Mouse (Mus musculus) kidney, postnatal 10 days (tissue): Measurements from ENCODE around the gene Acvr1b.

Source experiments
- DNase-seq: peaks from one replicate; pipeline ENCODE4 v3.0.0; 2021; ENCODE audit warnings: mixed read lengths

Gene Acvr1b

DNA sequence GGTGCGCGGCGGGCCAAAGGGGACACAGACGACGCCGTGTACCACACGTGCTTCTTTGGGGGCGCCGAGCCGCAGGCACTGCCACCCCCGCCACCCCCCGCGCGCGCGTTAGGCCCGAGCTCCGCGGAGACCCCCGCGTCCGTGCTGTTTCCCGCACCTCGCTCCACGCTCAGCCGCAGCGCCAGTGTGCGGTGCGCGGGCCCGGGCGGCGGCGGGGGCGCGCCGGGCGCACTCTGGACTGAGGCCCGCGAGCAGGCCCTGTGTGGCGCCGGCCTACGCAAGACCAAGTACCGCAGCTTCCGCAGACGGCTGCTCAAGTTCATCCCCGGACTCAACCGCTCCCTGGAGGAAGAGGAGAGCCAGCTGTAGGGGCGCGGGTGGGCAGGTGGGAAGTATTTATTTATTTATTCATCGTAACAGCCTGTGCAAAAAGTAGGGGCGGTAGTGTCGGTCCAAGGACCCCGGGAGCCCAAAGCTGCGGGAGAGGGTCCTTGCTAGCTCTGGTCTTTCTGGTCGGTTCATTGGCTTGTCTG, 57.8 kb downstream of the Acvr1b start:
- DNase-seq: peak; percentile 19

DNA sequence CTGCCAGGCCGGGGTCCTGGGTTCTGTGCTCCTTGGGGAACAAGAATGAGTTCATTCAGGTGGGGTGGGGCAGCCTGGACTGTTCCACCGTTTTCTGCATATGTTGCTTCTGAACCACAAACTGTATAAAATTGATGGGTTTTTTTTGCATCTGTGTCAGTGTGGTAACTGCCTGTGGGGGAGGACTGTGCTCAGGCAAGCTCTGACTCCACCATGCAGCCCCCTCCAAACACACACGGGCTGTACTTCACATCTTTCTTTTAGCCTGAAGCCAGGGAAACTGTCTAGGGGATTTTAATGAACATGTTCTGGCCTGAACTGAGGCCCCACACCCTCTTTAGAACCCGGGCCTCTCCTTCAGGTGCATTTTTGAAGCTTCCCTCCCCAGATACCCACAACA, 58.7 kb downstream of the Acvr1b start:
- no peak for DNase-seq

DNA sequence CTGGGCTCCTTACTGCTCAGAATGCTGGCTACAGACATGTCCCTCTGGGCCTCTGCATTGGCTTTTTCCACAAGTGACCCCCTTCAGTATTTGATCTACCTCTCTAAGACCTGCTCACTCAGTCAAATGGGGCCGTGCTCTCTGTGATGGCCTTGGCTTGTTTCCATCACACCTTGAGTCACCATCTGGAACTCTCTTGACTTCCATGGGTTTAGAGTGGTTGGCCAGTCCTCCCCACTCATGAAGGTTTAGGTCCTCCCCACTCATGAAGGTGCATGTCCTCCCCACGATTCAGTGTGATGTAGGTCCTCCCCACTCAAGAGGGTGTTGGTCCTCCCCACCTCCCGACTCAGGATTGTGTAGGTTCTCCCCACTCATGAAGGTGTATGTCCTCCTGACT, 59.3 kb downstream of the Acvr1b start:
- DNase-seq: peak; percentile 12

DNA sequence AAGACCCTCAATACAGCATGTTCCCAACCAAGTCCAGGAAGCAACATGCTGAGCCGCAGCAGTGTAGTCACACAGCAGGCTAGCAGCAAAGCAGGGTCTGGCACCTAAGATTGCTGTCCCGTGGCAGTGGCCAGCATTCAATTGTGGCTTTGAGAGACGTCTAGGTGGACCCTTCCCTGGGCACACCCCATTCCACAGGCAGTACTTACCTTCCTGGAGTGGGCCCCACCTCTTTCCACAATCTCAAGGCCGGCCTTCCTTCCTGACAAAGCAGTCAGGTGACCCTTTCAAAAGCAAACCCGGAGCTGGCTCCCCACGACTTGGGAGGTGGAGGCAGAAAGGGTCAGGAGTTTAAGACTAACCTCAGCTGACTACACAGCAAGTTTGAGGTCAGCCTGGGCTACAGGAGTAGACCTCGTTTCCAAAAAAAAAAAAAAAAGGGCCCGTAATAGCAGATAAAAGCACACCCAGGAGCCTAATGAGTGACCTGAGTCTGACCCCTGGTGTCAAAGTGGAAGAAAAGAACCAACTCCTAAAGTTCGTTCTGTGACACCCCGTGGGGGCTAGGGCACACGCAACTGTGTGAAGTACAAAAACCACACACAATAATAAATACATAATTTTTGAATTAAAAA, 59.9 kb downstream of the Acvr1b start:
- peak; percentile 26 for DNase-seq

DNA sequence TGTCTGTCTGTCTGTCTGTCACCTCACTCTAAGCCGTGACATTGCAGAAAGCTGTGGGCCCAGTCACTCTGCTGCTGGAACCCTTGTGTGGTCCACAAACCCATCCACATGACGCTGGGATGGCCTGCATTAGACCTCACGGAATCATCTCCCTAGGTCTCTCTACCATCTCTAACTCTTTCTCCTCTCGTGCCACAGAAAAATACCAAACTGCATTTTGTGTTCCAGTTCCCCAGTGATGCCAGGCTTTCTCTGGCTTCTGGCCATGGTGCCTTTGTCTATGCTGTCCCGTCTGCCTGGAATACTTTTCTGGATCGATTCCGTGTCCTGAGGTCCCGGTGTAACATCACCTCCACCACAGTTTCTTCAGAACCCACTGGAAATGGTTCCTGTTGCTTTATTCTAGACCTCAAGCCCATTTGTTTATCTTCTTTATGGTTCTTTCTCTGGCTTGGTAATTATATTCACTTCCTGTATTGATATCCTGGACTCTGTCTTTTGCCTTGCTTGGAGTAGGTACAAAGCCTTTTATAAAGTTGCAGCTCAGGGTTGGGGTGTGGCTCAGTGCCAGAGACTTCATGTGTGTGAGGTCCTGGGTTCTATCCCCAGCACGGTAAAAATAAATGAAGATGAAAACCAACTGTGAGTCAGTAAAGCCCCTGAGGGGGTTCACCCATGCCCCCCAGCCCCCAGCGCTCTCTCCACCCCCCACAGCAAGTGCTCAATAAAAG, 60.9 kb downstream of the Acvr1b start:
- DNase-seq: peak; percentile 23

DNA sequence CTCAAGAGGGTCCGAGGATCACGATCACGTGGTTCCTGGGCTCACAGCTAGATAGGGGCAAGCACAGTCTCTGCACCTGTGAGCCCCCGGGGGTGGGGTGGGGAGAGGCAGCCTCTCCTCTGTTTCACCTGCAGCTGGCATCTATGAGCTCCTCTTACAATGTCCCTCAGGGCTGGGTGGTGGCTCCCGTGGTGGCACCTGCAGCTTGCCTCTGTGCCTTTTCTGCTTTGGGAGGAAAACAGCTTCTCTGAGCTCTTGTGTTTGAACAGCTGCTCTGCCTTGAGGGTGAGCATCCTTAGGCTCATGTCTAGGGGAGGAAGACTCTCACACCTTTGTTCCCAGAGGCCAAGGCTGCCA, 61.5 kb downstream of the Acvr1b start:
- peak; percentile 16 for DNase-seq

DNA sequence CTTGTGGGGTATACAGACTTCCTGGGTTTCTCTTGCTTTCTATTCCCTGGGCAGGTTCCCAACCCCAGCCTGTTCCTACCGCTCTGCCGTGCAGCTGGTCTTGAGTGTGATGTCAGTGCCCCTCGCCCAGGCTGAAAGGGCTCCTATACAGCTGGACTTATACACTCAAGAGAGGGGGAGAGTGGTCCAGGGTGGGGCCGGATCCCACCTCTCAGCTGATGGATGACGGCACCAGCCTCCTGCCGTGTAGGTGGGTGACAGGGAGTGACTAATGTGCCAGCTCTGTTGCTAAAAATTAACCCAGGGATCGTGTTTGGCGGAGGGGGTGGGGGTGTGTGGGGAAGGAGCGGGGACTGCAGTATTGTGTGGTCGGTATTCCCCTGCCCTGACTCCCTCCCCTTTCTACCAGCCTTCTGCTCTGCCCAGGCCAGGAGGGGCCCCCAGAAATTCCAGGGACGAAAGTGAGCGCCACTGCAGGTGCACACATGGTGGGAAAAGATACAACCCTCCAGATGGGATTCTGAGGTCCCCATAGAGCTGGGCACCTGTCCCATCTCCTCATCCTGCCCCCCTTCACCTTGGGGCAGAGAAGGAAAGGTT, 62.0 kb downstream of the Acvr1b start:
- peak; percentile 46 for DNase-seq

DNA sequence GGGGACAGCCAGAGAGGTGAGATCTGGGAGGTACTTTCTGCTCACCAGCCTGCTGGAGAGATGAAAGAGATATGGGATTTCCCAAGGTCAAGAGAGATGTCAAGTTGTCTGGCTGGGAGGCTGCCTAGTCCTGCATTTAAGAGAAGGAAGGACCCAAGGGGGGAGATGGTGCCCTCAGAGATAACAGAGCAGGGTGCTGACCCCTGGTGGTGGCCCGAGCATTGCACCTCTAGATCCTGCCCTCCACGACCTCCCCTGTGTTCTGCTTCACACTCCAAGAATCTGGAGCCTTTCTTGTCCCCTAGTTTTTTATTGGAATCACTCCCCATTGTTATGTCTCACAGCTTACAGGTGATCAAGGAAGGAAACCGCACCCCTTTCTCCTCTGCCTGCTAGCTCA, 63.0 kb downstream of the Acvr1b start:
- DNase-seq: peak; percentile 89

DNA sequence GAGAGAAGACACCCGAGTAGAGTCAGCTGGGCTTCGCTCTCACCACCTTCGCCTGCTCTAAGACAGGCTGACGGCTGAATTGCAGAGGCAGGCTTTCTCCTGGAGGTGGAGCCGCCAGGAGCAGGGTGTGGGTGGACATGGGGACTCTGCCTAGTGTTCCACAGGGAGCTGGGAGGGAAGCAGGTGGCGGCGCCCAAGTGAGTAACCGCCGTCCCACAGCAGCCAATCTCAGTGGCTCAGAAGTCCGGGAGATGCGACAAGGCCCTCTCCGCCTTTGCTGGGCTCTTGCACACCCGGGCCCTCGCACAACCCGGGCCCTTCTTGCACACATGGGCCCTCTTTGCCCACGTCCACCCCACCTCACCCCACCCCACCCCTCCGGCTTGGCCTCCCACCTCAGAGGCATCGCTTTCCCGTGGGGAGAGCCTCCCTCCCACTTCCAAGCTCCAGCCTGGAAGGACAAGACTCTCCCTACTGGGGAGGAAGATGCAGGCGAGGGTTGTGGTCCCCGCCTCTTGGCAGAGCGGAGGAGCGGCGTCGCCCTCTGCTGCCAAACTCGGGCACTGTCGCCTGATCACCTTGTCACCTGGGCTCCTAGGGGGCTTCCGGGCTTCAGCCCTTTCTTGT, 65.1 kb downstream of the Acvr1b start:
- peak; percentile 82 for DNase-seq

DNA sequence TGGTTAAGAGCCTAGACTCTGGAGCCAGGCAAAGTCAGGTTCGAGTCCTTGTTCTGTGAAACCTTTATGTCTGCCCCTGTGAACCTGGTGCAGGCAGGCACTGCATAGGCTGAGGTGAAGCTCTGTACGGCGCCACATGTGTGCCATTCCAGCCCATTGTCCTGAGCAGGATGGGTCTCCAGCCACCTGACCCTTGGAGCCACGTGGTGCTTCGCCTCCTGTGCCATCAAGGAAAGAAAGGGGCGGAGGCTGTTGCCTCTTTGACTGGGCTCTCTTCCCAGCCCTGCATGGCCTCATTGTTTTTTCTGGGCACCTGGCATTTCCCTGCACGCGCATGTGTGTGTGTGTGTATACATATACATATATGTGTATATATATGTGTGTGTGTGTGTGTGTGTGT, 66.0 kb downstream of the Acvr1b start:
- DNase-seq: peak; percentile 11

DNA sequence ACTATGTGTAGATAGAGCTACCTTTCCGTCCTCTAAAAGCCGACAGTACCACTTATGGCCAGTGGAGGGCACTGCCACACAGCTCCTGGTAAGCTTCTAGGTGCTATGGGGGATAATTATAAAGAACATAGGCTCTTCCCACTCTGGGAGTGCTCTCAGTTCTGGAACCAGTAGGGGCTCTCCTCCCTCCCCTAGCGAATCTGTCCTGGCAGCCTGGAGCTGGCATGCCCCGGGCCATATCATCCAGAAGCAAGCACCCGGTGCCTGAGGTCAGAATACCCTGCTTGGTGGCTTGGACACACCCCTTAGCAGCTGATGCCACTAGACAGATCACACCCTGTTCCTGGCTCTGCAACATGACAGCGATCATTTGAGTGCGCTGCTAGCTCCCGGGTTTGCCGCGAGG, 66.9 kb downstream of the Acvr1b start:
- peak; percentile 93 for DNase-seq

DNA sequence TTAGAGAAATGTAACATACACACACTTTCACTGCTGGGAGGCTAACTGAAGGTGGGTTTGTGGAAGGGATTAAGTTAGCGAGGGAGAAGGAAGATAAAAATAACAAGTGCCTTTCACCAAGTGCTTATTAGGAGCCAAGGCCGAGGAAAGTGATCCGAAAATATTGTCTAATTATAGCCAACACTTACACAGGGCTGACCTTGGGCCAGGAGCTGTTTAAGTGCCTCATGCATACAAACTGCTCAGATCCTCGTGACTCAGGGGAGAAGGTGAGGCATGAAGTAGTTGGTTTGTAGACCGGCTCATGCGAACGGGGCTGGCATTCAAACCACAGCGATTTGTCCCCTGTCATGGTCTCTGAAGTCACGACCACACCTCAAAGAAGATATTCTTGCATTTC, 67.4 kb downstream of the Acvr1b start:
- peak; percentile 27 for DNase-seq

DNA sequence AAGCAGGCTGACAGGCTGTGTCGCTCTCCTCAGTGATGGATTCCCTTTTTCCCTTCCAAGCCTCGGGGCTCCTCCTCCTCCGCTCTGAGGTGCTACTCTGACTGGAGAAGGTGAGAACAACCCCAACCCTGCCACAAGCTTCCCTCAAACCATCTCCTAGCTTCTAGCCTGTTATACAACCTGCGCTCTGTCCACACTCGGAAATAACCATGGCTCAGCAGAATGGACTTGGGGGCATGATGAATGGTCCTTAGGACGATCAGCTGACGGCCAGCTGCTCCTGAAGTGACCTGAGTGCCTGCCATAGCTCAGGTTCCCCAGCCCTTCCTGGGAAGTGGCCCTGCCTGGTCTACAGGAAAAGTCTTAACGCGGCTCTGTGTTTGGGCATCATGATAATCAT, 68.0 kb downstream of the Acvr1b start:
- no peak for DNase-seq

DNA sequence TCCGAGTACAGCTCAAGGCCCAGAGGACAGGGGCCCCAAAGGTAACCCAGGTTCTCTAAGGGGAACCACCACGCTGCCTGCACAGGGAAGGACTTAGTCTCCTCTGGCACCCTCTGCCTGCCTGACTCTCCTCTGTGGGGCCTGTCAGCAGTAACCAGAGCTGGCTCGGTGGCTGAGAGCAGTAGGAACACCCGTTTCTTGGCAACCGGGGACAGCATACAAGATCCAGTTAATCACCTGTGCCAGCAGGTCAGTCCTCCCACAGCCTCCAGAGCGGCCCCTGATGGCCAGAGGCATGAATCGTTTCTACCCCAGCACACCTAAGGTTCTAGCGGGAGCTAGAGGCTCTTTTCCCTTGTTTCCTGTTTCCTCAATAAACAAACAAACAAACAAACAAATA, 68.8 kb downstream of the Acvr1b start:
- DNase-seq: peak; percentile 80

DNA sequence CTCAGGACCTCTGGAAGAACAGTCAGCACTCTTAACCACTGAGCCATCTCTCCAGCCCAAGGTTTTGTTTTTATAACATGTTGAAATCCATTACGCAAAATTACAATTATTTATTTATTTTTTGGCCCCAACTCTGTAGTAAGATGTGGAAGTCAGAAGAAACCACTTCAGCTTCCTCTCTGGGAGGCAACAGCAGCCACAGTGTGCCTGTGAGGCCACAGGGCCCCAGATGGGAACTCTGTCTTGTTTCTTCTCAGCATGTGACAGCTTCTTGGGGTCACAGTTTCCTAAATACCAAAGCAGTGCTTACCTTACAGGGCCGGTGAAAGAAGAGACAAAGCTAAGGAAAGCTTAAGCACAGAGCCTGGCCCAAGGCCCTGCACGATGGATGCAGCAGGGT, 70.1 kb downstream of the Acvr1b start:
- DNase-seq: no peak

DNA sequence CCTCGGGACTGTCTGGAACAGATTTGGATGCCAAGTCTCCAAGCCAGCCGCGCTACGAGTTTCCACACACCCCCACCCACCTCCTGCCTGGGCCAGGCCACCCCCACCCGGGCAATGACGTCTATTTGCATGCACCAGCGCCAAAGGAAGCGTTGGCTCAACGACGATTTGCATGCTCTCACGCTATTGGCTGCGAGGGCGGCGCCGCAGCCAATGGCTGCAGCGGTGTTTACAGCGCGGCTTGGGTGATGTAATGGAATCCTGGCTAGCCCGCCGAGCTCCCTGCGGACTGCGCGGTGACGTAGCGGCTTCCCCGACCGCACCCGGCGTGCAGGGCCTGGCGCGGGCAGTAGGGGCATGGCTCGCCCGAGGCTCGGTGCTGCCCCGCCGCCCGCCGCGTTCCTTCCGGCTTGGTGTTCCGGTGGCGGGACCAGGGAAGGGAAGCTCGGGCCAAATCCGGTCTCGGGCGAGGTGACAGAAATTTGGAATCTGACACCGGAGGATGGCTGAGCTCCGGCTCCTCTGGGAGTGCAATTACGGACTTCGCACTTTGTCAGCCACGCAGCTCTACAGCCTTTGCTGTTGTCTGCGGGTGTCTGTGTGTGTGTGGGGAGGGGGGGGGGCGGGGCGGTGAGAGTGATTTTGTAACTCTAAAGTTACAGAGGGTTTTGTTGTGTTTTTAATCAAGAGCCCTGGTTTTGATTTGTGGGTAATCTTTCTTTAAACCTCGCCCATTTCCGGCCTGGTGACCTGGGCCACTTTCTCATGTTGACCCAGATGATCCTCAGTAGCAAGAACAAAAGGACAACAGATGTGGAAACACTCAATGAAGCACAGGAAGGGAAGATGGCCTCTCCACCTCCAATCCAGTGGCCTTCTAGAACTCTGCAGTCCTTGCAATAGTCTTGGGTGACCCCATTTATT, 72.6 kb downstream of the Acvr1b start:
- peak; percentile 98 for DNase-seq

DNA sequence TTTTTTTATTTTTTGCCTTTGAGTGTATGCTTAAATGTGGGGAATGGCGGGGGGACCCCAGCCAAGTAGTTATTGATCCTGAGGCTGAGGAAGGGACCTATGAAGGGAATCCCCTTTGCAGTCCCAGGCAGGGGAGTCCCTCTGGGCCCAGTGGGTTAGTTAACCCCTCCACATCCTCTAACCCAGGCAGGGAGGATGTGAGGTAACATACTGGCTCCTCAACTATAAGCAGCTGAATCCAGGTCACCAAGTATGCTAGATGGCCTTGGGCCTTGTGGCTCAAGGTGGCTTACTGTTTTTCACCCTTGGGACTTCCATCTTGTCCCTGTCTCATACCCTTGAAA, 73.3 kb downstream of the Acvr1b start:
- DNase-seq: no peak

DNA sequence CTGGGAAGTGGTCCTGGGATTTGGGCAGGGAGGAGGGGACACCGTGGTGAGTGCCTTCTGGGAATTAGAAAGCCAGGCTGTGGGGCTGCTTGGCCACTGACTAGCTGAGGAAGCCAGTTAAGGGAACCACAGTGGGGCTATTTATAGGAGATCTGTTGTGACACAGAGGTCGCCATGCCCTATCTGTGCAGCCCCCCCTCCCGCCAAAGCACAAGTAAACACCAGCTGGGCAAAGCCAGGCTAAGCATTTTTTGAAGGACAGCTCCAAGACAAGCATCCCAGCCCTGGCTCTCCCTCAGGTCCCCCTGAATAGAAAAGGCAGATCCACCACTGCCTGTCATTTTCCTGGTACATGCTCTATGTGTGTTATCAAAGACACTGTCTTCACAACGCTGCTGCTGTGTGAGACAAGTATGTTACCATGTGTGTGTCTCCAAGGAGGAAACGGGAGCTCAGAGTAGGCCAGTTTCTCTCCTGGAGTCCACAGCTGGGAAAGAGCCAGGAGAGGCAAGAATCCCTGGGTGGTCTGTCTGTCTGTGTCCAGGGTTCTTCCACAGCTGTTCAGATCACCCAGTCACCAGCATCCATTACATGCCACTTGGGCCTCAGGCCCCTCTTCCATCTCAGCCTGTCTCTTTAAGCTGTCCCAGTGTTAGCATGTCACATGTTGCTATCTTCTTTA, 74.3 kb downstream of the Acvr1b start:
- DNase-seq: no peak

DNA sequence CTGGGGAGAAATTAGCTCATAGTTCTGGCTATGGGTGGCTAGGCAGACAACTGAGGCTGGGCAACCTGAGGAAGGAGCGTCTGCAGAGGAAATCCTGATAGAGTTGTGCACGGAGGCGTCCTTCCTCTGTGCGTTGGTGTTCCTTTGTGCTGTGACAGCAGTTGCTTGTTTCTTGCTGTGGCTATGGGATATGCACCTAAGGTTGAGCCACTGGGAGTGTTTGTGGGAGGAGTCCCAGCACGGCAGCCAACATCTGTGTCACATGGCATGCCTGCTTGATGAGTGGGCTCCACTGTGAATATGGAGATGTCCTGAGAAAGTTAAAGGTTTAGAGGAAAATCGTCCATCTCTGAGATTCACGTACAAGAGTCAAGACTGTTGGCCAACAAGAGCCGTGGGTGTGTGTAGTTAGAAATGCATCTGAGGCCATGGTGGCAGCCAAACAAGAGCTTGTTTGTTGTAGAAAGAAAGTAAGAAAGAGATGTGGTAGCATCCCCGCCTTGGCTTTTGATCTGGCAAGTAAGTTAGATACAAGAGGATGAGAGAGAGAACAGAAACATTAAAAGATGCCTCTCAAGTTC, 76.4 kb downstream of the Acvr1b start:
- DNase-seq: no peak

DNA sequence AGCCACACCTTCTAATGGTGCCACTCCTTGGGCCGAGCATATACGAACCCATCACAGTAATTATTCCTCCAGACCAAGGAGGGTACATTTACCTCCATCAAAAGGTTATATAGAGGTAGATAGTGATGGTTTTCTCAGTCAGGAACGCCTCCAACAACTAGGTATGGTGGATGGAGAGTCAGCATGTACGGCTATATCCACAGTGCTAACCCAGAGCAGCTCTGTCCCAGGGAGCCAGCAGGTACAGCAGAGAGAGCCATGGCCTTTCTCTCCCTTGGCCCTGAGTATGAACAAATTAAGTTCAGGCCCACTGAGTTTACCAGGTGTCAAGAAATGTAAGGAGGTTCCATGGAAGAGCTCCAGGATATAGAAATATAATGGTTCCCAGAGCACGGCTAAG, 78.1 kb downstream of the Acvr1b start:
- no peak for DNase-seq

DNA sequence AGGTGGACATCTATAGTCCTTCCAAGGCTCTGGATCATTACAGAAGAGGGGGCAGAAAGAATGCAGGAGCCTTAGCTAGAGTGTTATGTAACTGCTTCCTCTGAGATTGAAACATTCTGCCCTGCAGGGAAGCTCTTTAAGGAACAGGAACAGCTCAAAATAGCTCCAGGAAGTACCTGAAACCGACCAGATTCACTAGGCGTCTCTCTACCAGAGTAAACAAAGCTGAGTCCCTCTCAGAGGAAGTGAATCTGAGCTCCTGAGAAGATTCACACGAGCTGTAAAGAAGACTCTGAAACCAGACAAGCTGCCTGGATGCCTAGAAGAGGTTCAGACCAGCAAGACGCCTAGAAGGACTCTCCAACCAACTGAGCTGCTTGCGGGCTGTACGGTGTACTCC, 78.7 kb downstream of the Acvr1b start:
- DNase-seq: no peak

DNA sequence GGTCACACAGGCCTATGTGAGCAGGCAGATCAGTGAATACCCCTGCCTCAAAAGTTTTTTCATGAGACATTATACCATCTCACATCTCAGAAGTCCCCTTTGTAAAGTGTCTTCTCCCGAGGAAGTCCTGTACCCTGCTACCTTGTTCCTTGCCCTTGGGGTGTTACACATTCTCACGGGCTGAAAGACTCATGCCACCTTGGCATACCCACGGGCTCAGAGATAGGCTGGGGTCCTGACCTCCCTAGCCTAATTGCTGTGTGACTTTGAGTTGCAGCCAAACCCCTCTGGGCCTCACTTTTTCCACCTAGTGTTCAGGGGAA, 79.7 kb downstream of the Acvr1b start:
- DNase-seq: no peak
